Mouse (Mus musculus): ENCODE measurements around the gene Mettl9. TPM values are rescaled to one million over a fixed set of nuclear protein-coding genes. Genes with fewer than 3 reads are reported as not detected.

Gene Mettl9
- total and polyA plus RNA-seq, 3 experiments = 33.4 to 80.4 (median 73.3) TPM

DNA sequence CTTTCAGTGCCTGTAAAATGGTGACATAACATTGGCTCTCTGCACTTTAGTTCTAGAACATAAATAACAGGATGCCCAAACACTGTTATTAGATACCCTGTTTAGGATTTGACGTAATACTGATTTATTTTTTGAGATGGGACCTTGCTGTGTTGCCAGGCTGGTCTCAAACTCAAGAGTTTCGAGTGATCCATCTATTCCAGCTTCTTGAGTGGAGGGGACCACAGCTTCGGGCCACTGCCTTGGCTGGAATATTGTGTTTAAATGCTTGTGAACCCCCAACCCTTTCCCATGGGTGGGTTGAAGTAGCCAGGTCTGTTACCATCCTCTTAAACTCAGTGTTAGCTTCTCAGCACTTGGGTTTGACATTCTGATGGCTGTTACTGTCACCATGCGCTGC lies 47.1 kb downstream of the Mettl9 start, which contains the start of gene Otoa:
Otoa (plus strand) TSS at position 301 of the 400 bp plus-strand sequence.
- no peaks in the 10 kb centered on the region for H3K79me2 ChIP-seq (ENCODE audit: control insufficient read depth, insufficient read depth, low read length, poor library complexity)
- H3K27me3 ChIP-seq (ENCODE audit: control insufficient read depth in 1 of 2, insufficient read depth in 2 of 2, low read length in 2 of 2) = no peaks in the 10 kb centered on the region
- H3K9ac ChIP-seq (ENCODE audit: control insufficient read depth, low read depth, low read length, poor library complexity, severe bottlenecking) = no peak within 1 kb of the TSS
- H3K4me1 ChIP-seq (ENCODE audit: control insufficient read depth in 1 of 2, insufficient read depth in 2 of 2, low read length in 2 of 2) = no peaks in the 10 kb centered on the region
- DNase-seq (ENCODE audit: low read depth, low spot score) = no peak
- no peak within 1 kb of the TSS for H3K4me3 ChIP-seq (ENCODE audit: control insufficient read depth in 1 of 2, insufficient read depth in 1 of 2, low read depth in 2 of 2, low read length in 2 of 2)
- TF ChIP-seq CTCF (IDR thresholded peaks at IDR 0.05 in 2 of 3, conservative IDR thresholded peaks at IDR 0.05 in 1 of 3; ENCODE audit: control insufficient read depth in 1 of 3, insufficient read depth in 1 of 3, low read depth in 2 of 3, low read length in 3 of 3, poor library complexity in 1 of 3, severe bottlenecking in 1 of 3) (no peak), JUND (IDR thresholded peaks at IDR 0.05; ENCODE audit: low read depth, low read length) (no peak), HCFC1 (IDR thresholded peaks at IDR 0.05; ENCODE audit: low read depth, low read length) (no peak), KAT2A (conservative IDR thresholded peaks at IDR 0.05; ENCODE audit: low read depth, low read length) (no peak), TCF12 (IDR thresholded peaks at IDR 0.05; ENCODE audit: low read depth, low read length) (no peak), MAFK (IDR thresholded peaks at IDR 0.05; ENCODE audit: borderline replicate concordance, low read depth, low read length) (no peak), GABPA (IDR thresholded peaks at IDR 0.05; ENCODE audit: low read depth, low read length) (no peak)
- no peaks in the 10 kb centered on the region for H3K9me3 ChIP-seq (replicated peaks; ENCODE audit: insufficient read depth, low read length)
- H3K36me3 ChIP-seq (ENCODE audit: control insufficient read depth in 1 of 2, insufficient read depth in 2 of 2, low read length in 2 of 2) = peaks cover 0 to 1% of the 10 kb centered on the region in 2 experiments; a peak in 2 of 4 replicates
- no peak within 1 kb of the TSS for H3K27ac ChIP-seq (ENCODE audit: control insufficient read depth, low read depth, low read length)

DNA sequence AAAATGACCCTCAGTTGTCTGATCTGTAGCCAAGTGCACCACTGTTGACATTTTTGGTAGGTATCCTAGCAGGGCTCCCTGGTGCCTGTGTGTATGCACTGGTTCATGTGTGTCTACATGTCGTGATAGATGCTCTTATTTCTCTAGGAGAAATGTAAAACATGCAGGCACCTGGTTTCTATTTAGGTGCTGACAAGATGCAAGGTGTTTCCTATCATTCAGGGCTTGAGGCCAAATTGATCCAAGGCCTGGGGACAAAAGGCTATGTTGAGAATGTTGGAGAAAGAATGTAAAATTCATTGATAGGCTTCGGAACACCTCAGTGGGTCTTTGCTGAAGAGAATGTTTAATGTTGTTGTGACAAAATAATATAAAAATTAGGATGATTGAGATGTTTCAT lies 47.6 kb downstream of the Mettl9 start:
- H3K9ac ChIP-seq (ENCODE audit: control insufficient read depth, low read depth, low read length, poor library complexity, severe bottlenecking) = no peak overlapping the region
- no peak for TF ChIP-seq CHD2 (IDR thresholded peaks at IDR 0.05; ENCODE audit: low read length)
- TF ChIP-seq ZNF384 (IDR thresholded peaks at IDR 0.05; ENCODE audit: low read depth, low read length) = no peak
- no peak for TF ChIP-seq POLR2AphosphoS2 (IDR thresholded peaks at IDR 0.05; ENCODE audit: low read length)
- TF ChIP-seq CTCF (IDR thresholded peaks at IDR 0.05 in 2 of 3, conservative IDR thresholded peaks at IDR 0.05 in 1 of 3; ENCODE audit: control insufficient read depth in 1 of 3, insufficient read depth in 1 of 3, low read depth in 2 of 3, low read length in 3 of 3, poor library complexity in 1 of 3, severe bottlenecking in 1 of 3) = no peak
- no peak for TF ChIP-seq NELFE (IDR thresholded peaks at IDR 0.05; ENCODE audit: low read depth, low read length)
- no peak for TF ChIP-seq MAFK (IDR thresholded peaks at IDR 0.05; ENCODE audit: borderline replicate concordance, low read depth, low read length)
- TF ChIP-seq ZKSCAN1 (IDR thresholded peaks at IDR 0.05; ENCODE audit: low read depth, low read length) = no peak
- no peak for TF ChIP-seq MYC (IDR thresholded peaks at IDR 0.05; ENCODE audit: low read depth, low read length)
- TF ChIP-seq ETS1 (IDR thresholded peaks at IDR 0.05; ENCODE audit: low read depth, low read length) = no peak
- TF ChIP-seq UBTF (IDR thresholded peaks at IDR 0.05; ENCODE audit: borderline replicate concordance, insufficient read depth, low read depth, low read length) = no peak
- no peaks in the 10 kb centered on the region for H3K9me3 ChIP-seq (replicated peaks; ENCODE audit: insufficient read depth, low read length)
- no peak overlapping the region for H3K4me3 ChIP-seq (ENCODE audit: control insufficient read depth in 1 of 2, insufficient read depth in 1 of 2, low read depth in 2 of 2, low read length in 2 of 2)
- H3K27me3 ChIP-seq (ENCODE audit: control insufficient read depth in 1 of 2, insufficient read depth in 2 of 2, low read length in 2 of 2) = no peaks in the 10 kb centered on the region
- H3K79me2 ChIP-seq (ENCODE audit: control insufficient read depth, insufficient read depth, low read length, poor library complexity) = no peaks in the 10 kb centered on the region
- H3K36me3 ChIP-seq (ENCODE audit: control insufficient read depth in 1 of 2, insufficient read depth in 2 of 2, low read length in 2 of 2) = peaks cover 0 to 1% of the 10 kb centered on the region in 2 experiments; a peak in 1 of 4 replicates
- H3K27ac ChIP-seq (ENCODE audit: control insufficient read depth, low read depth, low read length) = no peak overlapping the region
- H3K4me1 ChIP-seq (ENCODE audit: control insufficient read depth in 1 of 2, insufficient read depth in 2 of 2, low read length in 2 of 2) = no peaks in the 10 kb centered on the region
- no peak for DNase-seq (ENCODE audit: low read depth, low spot score)

All from MEL (cell line).